Mouse (Mus musculus) T-helper 2 cell (primary cell): Measurements from ENCODE around the gene Amigo2.

Experiments
- in situ Hi-C: fragments of 300-600 bp; cut with MboI, MseI; formaldehyde crosslinking; loops from one replicate; pipeline ENCODE4 v1.15.1; 2025; ENCODE audit warnings: high pct_unique_total_duplicates

Amigo2 gene

GRCm38 (mm10) chr15:97246911-97247790 lies at the start of gene Amigo2, which contains the start of gene Pced1b:
Gene Amigo2 (minus strand): TSS chr15:97247287.
Gene Pced1b (plus strand): TSS chr15:97247107.
- in situ Hi-C loops = no loop called here

GRCm38 (mm10) chr15:97291291-97292050 lies 44.4 kb upstream of the Amigo2 start:
- in situ Hi-C loops = no loop called here

- in situ Hi-C loops = no loop called here
These were observed 43.3 kb upstream of the Amigo2 start for GRCm38 (mm10) chr15:97290351-97290750.

- in situ Hi-C loops = no loop called here
These were observed 42.1 kb upstream of the Amigo2 start for GRCm38 (mm10) chr15:97289176-97289575.

GRCm38 (mm10) chr15:97288690-97289089 lies 41.6 kb upstream of the Amigo2 start:
- in situ Hi-C loops = no loop called here

GRCm38 (mm10) chr15:97287436-97288143 lies 40.5 kb upstream of the Amigo2 start:
- in situ Hi-C loops = no loop called here

- in situ Hi-C loops = no loop called here
These were observed 39.6 kb upstream of the Amigo2 start for GRCm38 (mm10) chr15:97286731-97287130.

- in situ Hi-C loops = no loop called here
These were observed 38.7 kb upstream of the Amigo2 start for GRCm38 (mm10) chr15:97285665-97286212.

GRCm38 (mm10) chr15:97284201-97284600 lies 37.1 kb upstream of the Amigo2 start:
- in situ Hi-C loops = no loop called here

GRCm38 (mm10) chr15:97282572-97282881 lies 35.4 kb upstream of the Amigo2 start:
- in situ Hi-C loops = no loop called here

- in situ Hi-C loops = no loop called here
These were observed 34.9 kb upstream of the Amigo2 start for GRCm38 (mm10) chr15:97281712-97282571.

- in situ Hi-C loops = no loop called here
These were observed 33.7 kb upstream of the Amigo2 start for GRCm38 (mm10) chr15:97280776-97281175.

GRCm38 (mm10) chr15:97280131-97280530 lies 33.0 kb upstream of the Amigo2 start:
- in situ Hi-C loops = no loop called here

GRCm38 (mm10) chr15:97278340-97278948 lies 31.4 kb upstream of the Amigo2 start:
- in situ Hi-C loops = no loop called here

GRCm38 (mm10) chr15:97277328-97277727 lies 30.2 kb upstream of the Amigo2 start:
- in situ Hi-C loops = no loop called here

GRCm38 (mm10) chr15:97276660-97277153 lies 29.6 kb upstream of the Amigo2 start:
- in situ Hi-C loops = no loop called here

- in situ Hi-C loops = no loop called here
These were observed 28.7 kb upstream of the Amigo2 start for GRCm38 (mm10) chr15:97275626-97276395.

- in situ Hi-C loops = no loop called here
These were observed 25.7 kb upstream of the Amigo2 start for GRCm38 (mm10) chr15:97272831-97273230.

- in situ Hi-C loops = no loop called here
These were observed 25.1 kb upstream of the Amigo2 start for GRCm38 (mm10) chr15:97271985-97272697.
